Mouse (Mus musculus): ENCODE results near the gene Gm11564. TPM values are rescaled to one million over a fixed set of nuclear protein-coding genes. Genes with fewer than 3 reads are reported as not detected.

Gene Gm11564
- polyA plus RNA-seq (2015; fragmentation: Illumina TruSeq; extraction: RNeasy Lipid Tissue Mini Kit (QIAGEN cat#74804); ENCODE audit: insufficient read depth, low replicate concordance): not detected

DNA sequence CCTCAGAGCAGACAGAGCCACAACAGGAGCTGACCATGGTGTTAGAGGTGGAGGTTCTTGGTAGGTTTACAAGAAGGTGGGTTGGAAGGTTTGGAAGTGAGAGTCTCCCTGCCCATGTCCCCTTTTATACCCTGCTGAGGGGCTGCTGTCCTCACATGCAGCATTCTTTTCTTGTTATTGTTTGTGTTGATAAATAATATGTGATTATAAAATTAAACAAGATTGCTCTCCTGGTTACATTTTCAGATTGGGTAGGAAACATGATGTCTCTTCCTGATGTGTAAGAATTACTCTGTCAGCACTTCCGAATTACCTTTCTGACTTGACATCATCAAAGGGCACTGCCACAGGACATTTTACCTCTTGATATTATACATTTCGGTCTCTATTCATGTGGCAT is at the start of gene Gm11564:
Gene Gm11564, minus strand, starts transcription at position 101 of the 400 bp plus-strand sequence.

DNA sequence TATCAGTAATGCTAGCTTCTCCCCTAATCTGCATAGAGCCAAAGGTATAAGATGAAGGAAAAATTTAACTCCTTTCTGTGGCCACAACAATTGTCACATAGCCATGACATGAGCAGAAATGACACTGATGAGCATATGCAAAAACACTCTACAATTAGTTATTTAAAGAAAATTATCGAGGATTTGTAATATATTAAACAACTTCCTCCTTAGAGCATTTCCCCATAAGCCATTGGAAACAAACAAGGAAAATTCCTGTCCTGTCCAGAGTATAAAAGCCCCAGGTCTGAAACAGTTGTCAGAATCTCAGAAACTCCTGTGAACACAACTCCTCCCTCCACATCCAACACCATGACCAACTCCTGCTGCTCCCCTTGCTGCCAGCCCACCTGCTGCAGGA is 48.7 kb upstream of the Gm11564 start, which contains the start of gene Gm11559:
Gene Gm11559, plus strand, starts transcription at position 301 of the 400 bp plus-strand sequence.

GRCm38 (mm10) chr11:99857617-99858016 is 42.2 kb upstream of the Gm11564 start, which contains the start of gene Gm11568:
Gene Gm11568, plus strand, starts transcription at chr11:99857917.

DNA sequence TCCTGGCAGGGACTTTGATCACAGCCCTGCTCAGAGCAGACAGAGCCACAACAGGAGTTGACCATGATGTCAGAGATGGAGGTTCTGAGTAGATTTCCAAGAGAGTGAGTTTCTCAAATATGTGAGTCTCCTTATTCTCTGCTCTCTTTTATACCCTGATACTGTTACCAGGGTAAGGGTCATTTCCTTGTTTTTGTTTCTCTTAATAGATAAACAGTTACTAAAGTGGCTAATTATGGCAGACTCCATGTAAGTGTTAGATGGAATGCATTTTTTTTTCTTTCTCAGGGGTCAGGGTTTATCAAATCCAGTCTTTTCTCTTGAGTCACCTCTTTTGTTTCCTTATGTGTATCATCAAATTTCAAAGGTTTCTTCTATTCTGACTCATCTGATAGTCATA is 36.0 kb upstream of the Gm11564 start, which contains the start of gene Krtap4-16:
Gene Krtap4-16, minus strand, starts transcription at position 101 of the 400 bp plus-strand sequence.

GRCm38 (mm10) chr11:99837966-99838365 is 22.5 kb upstream of the Gm11564 start, which contains the start of gene 2300003K06Rik:
Gene 2300003K06Rik, minus strand, starts transcription at chr11:99838066.

DNA sequence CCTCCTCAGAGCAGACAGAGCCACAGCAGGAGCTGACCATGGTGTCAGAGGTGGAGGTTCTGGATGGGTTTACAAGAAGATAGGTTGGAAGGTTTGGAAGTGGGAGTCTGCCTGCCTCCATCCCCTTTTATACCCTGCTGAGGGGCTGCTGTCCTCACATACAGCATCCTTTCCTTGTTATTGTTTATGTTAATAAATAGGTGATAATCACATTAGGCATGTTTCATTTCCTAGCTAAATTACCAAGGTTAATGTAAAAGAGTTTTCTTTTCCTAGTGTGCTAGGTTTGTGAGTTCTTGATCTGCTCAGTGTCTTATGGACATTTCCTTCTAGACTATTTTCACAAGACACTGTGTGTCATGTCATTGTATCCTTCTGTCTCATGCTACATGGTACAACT is 5.7 kb downstream of the Gm11564 start, which contains the start of gene Krtap4-13:
Gene Krtap4-13, minus strand, starts transcription at position 101 of the 400 bp plus-strand sequence.

GRCm38 (mm10) chr11:99804346-99804745 is 11.1 kb downstream of the Gm11564 start, which contains the start of gene Gm11554:
Gene Gm11554, minus strand, starts transcription at chr11:99804446.

GRCm38 (mm10) chr11:99798832-99799231 is 16.6 kb downstream of the Gm11564 start, which contains the start of gene Gm11569:
Gene Gm11569, minus strand, starts transcription at chr11:99798932.

DNA sequence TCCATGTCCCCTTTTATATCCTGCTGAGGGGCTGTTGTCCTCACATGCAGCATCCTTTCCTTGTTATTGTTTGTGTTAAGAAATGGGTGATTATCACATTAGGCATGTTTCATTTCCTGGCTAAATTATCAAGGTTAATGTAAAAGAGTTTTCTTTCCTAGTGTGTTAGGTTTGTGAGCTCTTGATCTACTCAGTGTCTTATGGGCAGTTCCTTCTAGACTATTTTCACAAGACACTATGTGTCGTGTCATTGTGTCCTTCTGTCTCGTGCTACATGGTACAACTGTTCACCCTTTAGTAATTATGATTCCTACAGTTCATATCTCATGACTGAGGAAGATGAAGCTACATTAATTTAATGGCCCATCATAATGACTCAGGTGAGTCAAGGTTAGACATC is 22.1 kb downstream of the Gm11564 start, which contains the start of gene Gm11596:
Gene Gm11596, minus strand, starts transcription at position 101 of the 400 bp plus-strand sequence.

DNA sequence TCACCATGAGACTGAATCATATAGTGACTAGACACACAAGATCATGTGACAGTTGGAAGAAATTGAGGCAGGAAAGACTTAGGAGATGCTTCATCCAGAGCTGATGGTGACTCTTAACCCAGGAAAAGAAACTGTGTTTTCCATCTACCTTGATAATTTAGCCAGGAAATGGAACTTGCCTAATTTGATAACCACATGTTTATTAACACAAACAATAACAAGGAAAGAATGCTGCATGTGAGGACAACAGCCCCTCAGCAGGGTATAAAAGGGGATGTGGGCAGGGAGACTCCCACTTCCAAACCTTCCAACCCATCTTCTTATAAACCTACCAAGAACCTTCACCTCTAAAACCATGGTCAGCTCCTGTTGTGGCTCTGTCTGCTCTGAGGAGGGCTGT is 30.6 kb downstream of the Gm11564 start, which contains the start of gene Krtap4-9:
Gene Krtap4-9, plus strand, starts transcription at position 301 of the 400 bp plus-strand sequence.

GRCm38 (mm10) chr11:99780604-99781003 is 34.9 kb downstream of the Gm11564 start, which contains the start of gene Krtap4-8:
Gene Krtap4-8, minus strand, starts transcription at chr11:99780704.

DNA sequence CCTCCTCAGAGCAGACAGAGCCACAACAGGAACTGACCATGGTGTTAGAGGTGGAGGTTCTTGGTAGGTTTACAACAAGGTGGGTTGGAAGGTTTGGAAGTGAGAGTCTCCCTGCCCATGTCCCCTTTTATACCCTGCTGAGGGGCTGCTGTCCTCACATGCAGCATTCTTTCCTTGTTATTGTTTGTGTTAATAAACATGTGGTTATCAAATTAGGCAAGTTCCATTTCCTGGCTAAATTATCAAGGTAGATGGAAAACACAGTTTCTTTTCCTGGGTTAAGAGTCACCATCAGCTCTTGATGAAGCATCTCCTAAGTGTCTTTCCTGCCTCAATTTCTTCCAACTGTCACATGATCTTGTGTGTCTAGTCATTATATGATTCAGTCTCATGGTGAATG is 42.7 kb downstream of the Gm11564 start, which contains the start of gene Gm11595:
Gene Gm11595, minus strand, starts transcription at position 101 of the 400 bp plus-strand sequence.

Other genes with a start within 250 kb of the Gm11564 start
- gene Krtap3-1, start 249.0 kb downstream of the Gm11564 start, polyA plus RNA-seq (2015; fragmentation: Illumina TruSeq; extraction: RNeasy Lipid Tissue Mini Kit (QIAGEN cat#74804); ENCODE audit: insufficient read depth, low replicate concordance): not detected
- not detected for gene Krtap1-5, start 234.7 kb downstream of the Gm11564 start, polyA plus RNA-seq (2015; fragmentation: Illumina TruSeq; extraction: RNeasy Lipid Tissue Mini Kit (QIAGEN cat#74804); ENCODE audit: insufficient read depth, low replicate concordance)
- not detected for gene Krtap1-4, start 232.0 kb downstream of the Gm11564 start, polyA plus RNA-seq (2015; fragmentation: Illumina TruSeq; extraction: RNeasy Lipid Tissue Mini Kit (QIAGEN cat#74804); ENCODE audit: insufficient read depth, low replicate concordance)
- not detected for gene Krtap1-3, start 224.3 kb downstream of the Gm11564 start, polyA plus RNA-seq (2015; fragmentation: Illumina TruSeq; extraction: RNeasy Lipid Tissue Mini Kit (QIAGEN cat#74804); ENCODE audit: insufficient read depth, low replicate concordance)
- gene Krtap9-3, start 217.6 kb downstream of the Gm11564 start, polyA plus RNA-seq (2015; fragmentation: Illumina TruSeq; extraction: RNeasy Lipid Tissue Mini Kit (QIAGEN cat#74804); ENCODE audit: insufficient read depth, low replicate concordance): not detected
- gene Gm11938, start 212.4 kb downstream of the Gm11564 start, polyA plus RNA-seq (2015; fragmentation: Illumina TruSeq; extraction: RNeasy Lipid Tissue Mini Kit (QIAGEN cat#74804); ENCODE audit: insufficient read depth, low replicate concordance): not detected
- not detected for gene Gm11937, start 205.5 kb downstream of the Gm11564 start, polyA plus RNA-seq (2015; fragmentation: Illumina TruSeq; extraction: RNeasy Lipid Tissue Mini Kit (QIAGEN cat#74804); ENCODE audit: insufficient read depth, low replicate concordance)
- not detected for gene Krtap2-4, start 200.8 kb downstream of the Gm11564 start, polyA plus RNA-seq (2015; fragmentation: Illumina TruSeq; extraction: RNeasy Lipid Tissue Mini Kit (QIAGEN cat#74804); ENCODE audit: insufficient read depth, low replicate concordance)
- not detected for gene Gm11562, start 195.2 kb downstream of the Gm11564 start, polyA plus RNA-seq (2015; fragmentation: Illumina TruSeq; extraction: RNeasy Lipid Tissue Mini Kit (QIAGEN cat#74804); ENCODE audit: insufficient read depth, low replicate concordance)
- gene Krtap4-1, start 187.4 kb downstream of the Gm11564 start, polyA plus RNA-seq (2015; fragmentation: Illumina TruSeq; extraction: RNeasy Lipid Tissue Mini Kit (QIAGEN cat#74804); ENCODE audit: insufficient read depth, low replicate concordance): not detected
- gene Krtap4-2, start 180.6 kb downstream of the Gm11564 start, polyA plus RNA-seq (2015; fragmentation: Illumina TruSeq; extraction: RNeasy Lipid Tissue Mini Kit (QIAGEN cat#74804); ENCODE audit: insufficient read depth, low replicate concordance): not detected
- gene Krtap4-7, start 171.6 kb downstream of the Gm11564 start, polyA plus RNA-seq (2015; fragmentation: Illumina TruSeq; extraction: RNeasy Lipid Tissue Mini Kit (QIAGEN cat#74804); ENCODE audit: insufficient read depth, low replicate concordance): not detected
- gene Gm11555, start 165.4 kb downstream of the Gm11564 start, polyA plus RNA-seq (2015; fragmentation: Illumina TruSeq; extraction: RNeasy Lipid Tissue Mini Kit (QIAGEN cat#74804); ENCODE audit: insufficient read depth, low replicate concordance): not detected
- not detected for gene Gm11563, start 156.7 kb downstream of the Gm11564 start, polyA plus RNA-seq (2015; fragmentation: Illumina TruSeq; extraction: RNeasy Lipid Tissue Mini Kit (QIAGEN cat#74804); ENCODE audit: insufficient read depth, low replicate concordance)
- gene Krtap4-6, start 149.7 kb downstream of the Gm11564 start, polyA plus RNA-seq (2015; fragmentation: Illumina TruSeq; extraction: RNeasy Lipid Tissue Mini Kit (QIAGEN cat#74804); ENCODE audit: insufficient read depth, low replicate concordance): not detected
- gene Gm14190, start 124.9 kb downstream of the Gm11564 start, polyA plus RNA-seq (2015; fragmentation: Illumina TruSeq; extraction: RNeasy Lipid Tissue Mini Kit (QIAGEN cat#74804); ENCODE audit: insufficient read depth, low replicate concordance): not detected
- gene Gm14180, start 81.4 kb downstream of the Gm11564 start, polyA plus RNA-seq (2015; fragmentation: Illumina TruSeq; extraction: RNeasy Lipid Tissue Mini Kit (QIAGEN cat#74804); ENCODE audit: insufficient read depth, low replicate concordance): not detected
- gene Gm11595, start 42.8 kb downstream of the Gm11564 start, polyA plus RNA-seq (2015; fragmentation: Illumina TruSeq; extraction: RNeasy Lipid Tissue Mini Kit (QIAGEN cat#74804); ENCODE audit: insufficient read depth, low replicate concordance): not detected
- gene Krtap4-8, start 35.0 kb downstream of the Gm11564 start, polyA plus RNA-seq (2015; fragmentation: Illumina TruSeq; extraction: RNeasy Lipid Tissue Mini Kit (QIAGEN cat#74804); ENCODE audit: insufficient read depth, low replicate concordance): not detected
- not detected for gene Krtap4-9, start 30.5 kb downstream of the Gm11564 start, polyA plus RNA-seq (2015; fragmentation: Illumina TruSeq; extraction: RNeasy Lipid Tissue Mini Kit (QIAGEN cat#74804); ENCODE audit: insufficient read depth, low replicate concordance)
- not detected for gene Gm11596, start 22.2 kb downstream of the Gm11564 start, polyA plus RNA-seq (2015; fragmentation: Illumina TruSeq; extraction: RNeasy Lipid Tissue Mini Kit (QIAGEN cat#74804); ENCODE audit: insufficient read depth, low replicate concordance)
- gene Gm11569, start 16.7 kb downstream of the Gm11564 start, polyA plus RNA-seq (2015; fragmentation: Illumina TruSeq; extraction: RNeasy Lipid Tissue Mini Kit (QIAGEN cat#74804); ENCODE audit: insufficient read depth, low replicate concordance): not detected
- gene Gm11554, start 11.2 kb downstream of the Gm11564 start, polyA plus RNA-seq (2015; fragmentation: Illumina TruSeq; extraction: RNeasy Lipid Tissue Mini Kit (QIAGEN cat#74804); ENCODE audit: insufficient read depth, low replicate concordance): not detected
- not detected for gene Krtap4-13, start 5.8 kb downstream of the Gm11564 start, polyA plus RNA-seq (2015; fragmentation: Illumina TruSeq; extraction: RNeasy Lipid Tissue Mini Kit (QIAGEN cat#74804); ENCODE audit: insufficient read depth, low replicate concordance)
- not detected for gene 2300003K06Rik, start 22.4 kb upstream of the Gm11564 start, polyA plus RNA-seq (2015; fragmentation: Illumina TruSeq; extraction: RNeasy Lipid Tissue Mini Kit (QIAGEN cat#74804); ENCODE audit: insufficient read depth, low replicate concordance)
- gene Krtap4-16, start 35.9 kb upstream of the Gm11564 start, polyA plus RNA-seq (2015; fragmentation: Illumina TruSeq; extraction: RNeasy Lipid Tissue Mini Kit (QIAGEN cat#74804); ENCODE audit: insufficient read depth, low replicate concordance): not detected
- gene Gm11568, start 42.3 kb upstream of the Gm11564 start, polyA plus RNA-seq (2015; fragmentation: Illumina TruSeq; extraction: RNeasy Lipid Tissue Mini Kit (QIAGEN cat#74804); ENCODE audit: insufficient read depth, low replicate concordance): not detected
- gene Gm11559, start 48.8 kb upstream of the Gm11564 start, polyA plus RNA-seq (2015; fragmentation: Illumina TruSeq; extraction: RNeasy Lipid Tissue Mini Kit (QIAGEN cat#74804); ENCODE audit: insufficient read depth, low replicate concordance): not detected
- gene Krtap9-1, start 57.7 kb upstream of the Gm11564 start, polyA plus RNA-seq (2015; fragmentation: Illumina TruSeq; extraction: RNeasy Lipid Tissue Mini Kit (QIAGEN cat#74804); ENCODE audit: insufficient read depth, low replicate concordance): not detected
- gene Gm11567, start 63.5 kb upstream of the Gm11564 start, polyA plus RNA-seq (2015; fragmentation: Illumina TruSeq; extraction: RNeasy Lipid Tissue Mini Kit (QIAGEN cat#74804); ENCODE audit: insufficient read depth, low replicate concordance): not detected
- not detected for gene Krtap31-1, start 92.3 kb upstream of the Gm11564 start, polyA plus RNA-seq (2015; fragmentation: Illumina TruSeq; extraction: RNeasy Lipid Tissue Mini Kit (QIAGEN cat#74804); ENCODE audit: insufficient read depth, low replicate concordance)
- not detected for gene Gm11565, start 99.1 kb upstream of the Gm11564 start, polyA plus RNA-seq (2015; fragmentation: Illumina TruSeq; extraction: RNeasy Lipid Tissue Mini Kit (QIAGEN cat#74804); ENCODE audit: insufficient read depth, low replicate concordance)
- gene Krtap31-2, start 120.6 kb upstream of the Gm11564 start, polyA plus RNA-seq (2015; fragmentation: Illumina TruSeq; extraction: RNeasy Lipid Tissue Mini Kit (QIAGEN cat#74804); ENCODE audit: insufficient read depth, low replicate concordance): not detected
- gene Krtap9-5, start 132.8 kb upstream of the Gm11564 start, polyA plus RNA-seq (2015; fragmentation: Illumina TruSeq; extraction: RNeasy Lipid Tissue Mini Kit (QIAGEN cat#74804); ENCODE audit: insufficient read depth, low replicate concordance): not detected
- gene Krtap29-1, start 163.4 kb upstream of the Gm11564 start, polyA plus RNA-seq (2015; fragmentation: Illumina TruSeq; extraction: RNeasy Lipid Tissue Mini Kit (QIAGEN cat#74804); ENCODE audit: insufficient read depth, low replicate concordance): not detected
- not detected for gene Krtap16-1, start 170.9 kb upstream of the Gm11564 start, polyA plus RNA-seq (2015; fragmentation: Illumina TruSeq; extraction: RNeasy Lipid Tissue Mini Kit (QIAGEN cat#74804); ENCODE audit: insufficient read depth, low replicate concordance)
- gene Krtap17-1, start 178.3 kb upstream of the Gm11564 start, polyA plus RNA-seq (2015; fragmentation: Illumina TruSeq; extraction: RNeasy Lipid Tissue Mini Kit (QIAGEN cat#74804); ENCODE audit: insufficient read depth, low replicate concordance): not detected
- gene Krt33a, start 200.5 kb upstream of the Gm11564 start, polyA plus RNA-seq (2015; fragmentation: Illumina TruSeq; extraction: RNeasy Lipid Tissue Mini Kit (QIAGEN cat#74804); ENCODE audit: insufficient read depth, low replicate concordance): not detected
- gene Krt33b, start 214.2 kb upstream of the Gm11564 start, polyA plus RNA-seq (2015; fragmentation: Illumina TruSeq; extraction: RNeasy Lipid Tissue Mini Kit (QIAGEN cat#74804); ENCODE audit: insufficient read depth, low replicate concordance): not detected
- not detected for gene Krt34, start 225.9 kb upstream of the Gm11564 start, polyA plus RNA-seq (2015; fragmentation: Illumina TruSeq; extraction: RNeasy Lipid Tissue Mini Kit (QIAGEN cat#74804); ENCODE audit: insufficient read depth, low replicate concordance)
- not detected for gene Krt31, start 234.9 kb upstream of the Gm11564 start, polyA plus RNA-seq (2015; fragmentation: Illumina TruSeq; extraction: RNeasy Lipid Tissue Mini Kit (QIAGEN cat#74804); ENCODE audit: insufficient read depth, low replicate concordance)

All from spleen, adult 10 weeks (tissue).